Mouse (Mus musculus): ENCODE data around the gene Dock3. TPM values are rescaled to one million over a fixed set of nuclear protein-coding genes. Genes with fewer than 3 reads are reported as not detected.
A peak's percentile ranks its signal among the peaks of the same experiment; 100 is the strongest.

The Dock3 gene
- polyA plus RNA-seq, 1 experiment from 2014 or later = 0.57 TPM

DNA sequence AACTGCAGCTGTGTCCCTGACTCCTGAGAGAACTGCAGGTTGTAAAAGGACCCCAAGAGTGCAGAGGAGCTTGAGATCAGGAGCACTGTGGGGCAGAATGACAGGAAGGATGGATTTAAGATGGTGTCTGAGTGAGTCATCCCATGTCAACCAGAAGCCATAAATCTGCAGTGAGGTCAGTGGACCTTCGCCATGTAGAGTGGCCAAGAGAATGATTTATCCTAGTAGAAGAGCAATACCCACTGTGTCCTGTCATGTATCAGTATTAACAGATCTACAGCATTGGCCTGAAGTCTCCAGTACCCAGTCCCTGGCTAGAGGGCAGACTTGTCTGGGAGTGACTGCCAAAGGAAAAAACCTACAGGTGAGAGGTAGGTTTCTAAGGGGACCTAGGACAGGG, 332.8 kb downstream of the Dock3 start:
- Histone ChIP-seq H3K27ac (ENCODE audit: low read depth) (no peak overlapping the region), H3K9me3 (ENCODE audit: control insufficient read depth, low read length) (no peaks in the 10 kb centered on the region), H3K4me3 (ENCODE audit: low read depth, low read length) (no peak overlapping the region), H3K27me3 (replicated peaks; ENCODE audit: control insufficient read depth, insufficient read depth, low read length) (no peaks in the 10 kb centered on the region), H3K4me2 (ENCODE audit: low read length) (no peak overlapping the region), H3K9ac (ENCODE audit: low read length) (no peak overlapping the region), H3K4me1 (replicated peaks; ENCODE audit: control insufficient read depth, insufficient read depth, low read length) (no peaks in the 10 kb centered on the region), H3K36me3 (ENCODE audit: control insufficient read depth, insufficient read depth, low read length) (no peaks in the 10 kb centered on the region)
- WGBS = 64% methylated on average over 1 of the region's 1 CpGs
- DNase-seq (ENCODE audit: low spot score) (no peak), ATAC-seq (replicated peaks; ENCODE audit: low FRiP score, low TSS enrichment, low read depth) (no peak)

DNA sequence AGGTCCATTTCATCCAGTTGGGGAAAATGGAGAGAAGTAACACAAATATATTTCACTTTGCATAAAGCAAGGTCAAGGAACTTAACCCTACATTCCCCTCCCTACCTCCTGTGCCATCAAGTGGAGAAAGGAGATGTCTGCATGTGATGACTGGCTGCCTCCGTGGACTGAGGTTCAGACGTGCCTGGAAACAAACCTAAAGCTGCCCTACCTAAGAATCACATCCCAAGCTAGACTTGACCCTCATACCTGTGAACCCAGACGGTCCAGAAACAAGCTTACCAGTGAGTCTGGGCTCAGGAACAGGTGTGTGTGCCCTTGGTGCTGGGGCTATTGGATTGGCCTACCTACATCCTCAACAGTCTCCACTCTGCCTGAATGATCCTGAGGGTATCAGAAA, 338.4 kb downstream of the Dock3 start:
- DNase-seq (ENCODE audit: low spot score) = no peak
- Histone ChIP-seq H3K4me2 (ENCODE audit: low read length) (0 out of 2 replicates have a peak overlapping the region, but pooled peaks have one; percentile 52), H3K4me1 (replicated peaks; ENCODE audit: control insufficient read depth, insufficient read depth, low read length) (peaks cover 14% of the 10 kb centered on the region), H3K9me3 (ENCODE audit: control insufficient read depth, low read length) (no peaks in the 10 kb centered on the region), H3K9ac (ENCODE audit: low read length) (no peak overlapping the region), H3K27me3 (replicated peaks; ENCODE audit: control insufficient read depth, insufficient read depth, low read length) (no peaks in the 10 kb centered on the region), H3K27ac (ENCODE audit: low read depth) (no peak overlapping the region), H3K4me3 (ENCODE audit: low read depth, low read length) (no peak overlapping the region), H3K36me3 (ENCODE audit: control insufficient read depth, insufficient read depth, low read length) (peaks cover 23% of the 10 kb centered on the region)
- WGBS = 65% methylated on average over 3 of the region's 3 CpGs
- ATAC-seq (replicated peaks; ENCODE audit: low FRiP score, low TSS enrichment, low read depth) = no peak

- ATAC-seq (replicated peaks; ENCODE audit: low FRiP score, low TSS enrichment, low read depth) (no peak), DNase-seq (ENCODE audit: low spot score) (no peak)
- Histone ChIP-seq H3K4me3 (ENCODE audit: low read depth, low read length) (peak overlapping the region; percentile 72), H3K27ac (ENCODE audit: low read depth) (peak overlapping the region; percentile 96), H3K4me1 (replicated peaks; ENCODE audit: control insufficient read depth, insufficient read depth, low read length) (peaks cover 14% of the 10 kb centered on the region), H3K27me3 (replicated peaks; ENCODE audit: control insufficient read depth, insufficient read depth, low read length) (no peaks in the 10 kb centered on the region), H3K4me2 (ENCODE audit: low read length) (peak overlapping the region; percentile 52), H3K9me3 (ENCODE audit: control insufficient read depth, low read length) (no peaks in the 10 kb centered on the region), H3K9ac (ENCODE audit: low read length) (peak overlapping the region; percentile 83), H3K36me3 (ENCODE audit: control insufficient read depth, insufficient read depth, low read length) (peaks cover 28% of the 10 kb centered on the region)
- 0% methylated on average over 9 of the region's 9 CpGs for WGBS
Observed at GRCm38 (mm10) chr9:106892552-106892875, 339.2 kb downstream of the Dock3 start.

GRCm38 (mm10) chr9:106891829-106892551, 339.7 kb downstream of the Dock3 start, which contains the start of gene Manf:
Manf (minus strand) TSS chr9:106891979.
- Histone ChIP-seq H3K9ac (ENCODE audit: low read length) (peak within 1 kb of the TSS; percentile 83), H3K4me1 (replicated peaks; ENCODE audit: control insufficient read depth, insufficient read depth, low read length) (peaks cover 14% of the 10 kb centered on the region), H3K27ac (ENCODE audit: low read depth) (peak within 1 kb of the TSS; percentile 96), H3K36me3 (ENCODE audit: control insufficient read depth, insufficient read depth, low read length) (peaks cover 28% of the 10 kb centered on the region), H3K4me3 (ENCODE audit: low read depth, low read length) (peak within 1 kb of the TSS; percentile 72), H3K9me3 (ENCODE audit: control insufficient read depth, low read length) (no peaks in the 10 kb centered on the region), H3K4me2 (ENCODE audit: low read length) (peak within 1 kb of the TSS; percentile 66), H3K27me3 (replicated peaks; ENCODE audit: control insufficient read depth, insufficient read depth, low read length) (no peaks in the 10 kb centered on the region)
- ATAC-seq (replicated peaks; ENCODE audit: low FRiP score, low TSS enrichment, low read depth) (peak; percentile 99), DNase-seq (ENCODE audit: low spot score) (peak; percentile 94)
- under 1% methylated on average over 59 of the region's 59 CpGs for WGBS

DNA sequence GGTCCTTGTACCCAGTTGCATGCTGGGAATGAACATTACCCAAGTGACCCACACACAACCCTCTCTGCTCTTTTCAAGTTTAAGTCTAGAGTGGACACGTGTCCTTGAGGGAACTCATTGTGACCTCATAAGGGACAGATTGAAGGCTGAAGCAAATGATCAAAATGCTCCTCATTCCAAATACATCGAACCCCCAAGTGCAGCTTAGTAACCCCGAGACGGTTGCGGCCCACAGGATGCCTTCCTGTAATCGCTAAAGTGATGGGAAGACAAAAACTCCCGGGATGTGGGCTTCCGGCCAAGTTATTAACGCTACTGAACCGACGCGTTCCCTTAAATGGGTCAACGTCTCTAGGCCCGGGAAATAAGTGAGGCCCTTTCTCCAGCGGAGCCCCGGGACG, 340.4 kb downstream of the Dock3 start:
- Histone ChIP-seq H3K27me3 (replicated peaks; ENCODE audit: control insufficient read depth, insufficient read depth, low read length) (no peaks in the 10 kb centered on the region), H3K9me3 (ENCODE audit: control insufficient read depth, low read length) (no peaks in the 10 kb centered on the region), H3K9ac (ENCODE audit: low read length) (peak overlapping the region; percentile 83), H3K27ac (ENCODE audit: low read depth) (peak overlapping the region; percentile 81), H3K36me3 (ENCODE audit: control insufficient read depth, insufficient read depth, low read length) (peaks cover 28% of the 10 kb centered on the region), H3K4me1 (replicated peaks; ENCODE audit: control insufficient read depth, insufficient read depth, low read length) (peaks cover 14% of the 10 kb centered on the region), H3K4me2 (ENCODE audit: low read length) (peak overlapping the region; percentile 66), H3K4me3 (ENCODE audit: low read depth, low read length) (peak overlapping the region; percentile 72)
- ATAC-seq (replicated peaks; ENCODE audit: low FRiP score, low TSS enrichment, low read depth) = no peak
- WGBS = 0% methylated on average over 17 of the region's 17 CpGs
- no peak for DNase-seq (ENCODE audit: low spot score)

DNA sequence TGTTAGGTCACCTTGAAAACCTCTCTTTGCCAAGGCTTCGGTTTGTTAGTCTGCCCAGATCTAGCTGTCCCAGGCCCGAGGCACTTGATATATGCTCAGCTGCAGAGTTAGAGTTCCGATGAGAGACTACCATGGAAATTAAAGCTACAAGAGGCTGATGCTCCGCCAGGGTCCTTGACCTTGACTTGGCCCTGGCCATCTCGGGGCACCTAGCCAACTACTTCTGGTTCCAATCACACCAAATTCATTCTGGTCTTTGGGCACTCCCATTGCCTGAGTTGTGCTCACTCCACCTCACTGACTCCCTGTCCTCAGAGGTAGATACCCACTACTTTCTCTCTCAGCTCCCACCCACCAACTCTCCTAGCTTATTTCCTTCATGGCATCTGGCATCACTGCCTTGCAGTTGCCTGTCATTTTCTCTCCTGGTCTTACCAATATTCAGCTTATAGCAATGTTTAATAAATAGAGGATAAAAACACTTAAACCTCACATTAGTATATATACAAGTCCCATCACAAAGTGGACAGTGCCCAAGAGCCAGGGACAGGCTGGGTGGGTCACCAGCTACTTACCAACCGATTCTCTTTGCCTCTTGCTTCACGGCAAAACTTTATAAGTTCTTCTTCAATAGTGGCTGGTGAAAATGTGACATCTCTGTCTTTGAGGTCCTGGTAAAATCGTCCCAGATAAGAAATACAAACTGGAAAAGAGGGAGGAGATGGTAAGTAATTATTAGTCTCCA, 341.0 kb downstream of the Dock3 start:
- Histone ChIP-seq H3K4me2 (ENCODE audit: low read length) (peak overlapping the region; percentile 66), H3K9ac (ENCODE audit: low read length) (peak overlapping the region; percentile 83), H3K9me3 (ENCODE audit: control insufficient read depth, low read length) (no peaks in the 10 kb centered on the region), H3K4me1 (replicated peaks; ENCODE audit: control insufficient read depth, insufficient read depth, low read length) (peaks cover 15% of the 10 kb centered on the region), H3K36me3 (ENCODE audit: control insufficient read depth, insufficient read depth, low read length) (peaks cover 28% of the 10 kb centered on the region), H3K4me3 (ENCODE audit: low read depth, low read length) (peak overlapping the region; percentile 72), H3K27me3 (replicated peaks; ENCODE audit: control insufficient read depth, insufficient read depth, low read length) (no peaks in the 10 kb centered on the region), H3K27ac (ENCODE audit: low read depth) (peak overlapping the region; percentile 81; the same call in 1 of the 2 replicates)
- DNase-seq (ENCODE audit: low spot score) (no peak), ATAC-seq (replicated peaks; ENCODE audit: low FRiP score, low TSS enrichment, low read depth) (no peak)
- 69% methylated on average over 8 of the region's 8 CpGs for WGBS

GRCm38 (mm10) chr9:106889321-106889720, 342.4 kb downstream of the Dock3 start:
- Histone ChIP-seq H3K27ac (ENCODE audit: low read depth) (no peak overlapping the region), H3K4me3 (ENCODE audit: low read depth, low read length) (no peak overlapping the region), H3K27me3 (replicated peaks; ENCODE audit: control insufficient read depth, insufficient read depth, low read length) (no peaks in the 10 kb centered on the region), H3K4me2 (ENCODE audit: low read length) (no peak overlapping the region), H3K4me1 (replicated peaks; ENCODE audit: control insufficient read depth, insufficient read depth, low read length) (peaks cover 28% of the 10 kb centered on the region), H3K36me3 (ENCODE audit: control insufficient read depth, insufficient read depth, low read length) (peaks cover 37% of the 10 kb centered on the region), H3K9me3 (ENCODE audit: control insufficient read depth, low read length) (no peaks in the 10 kb centered on the region), H3K9ac (ENCODE audit: low read length) (no peak overlapping the region)
- WGBS = 81% methylated on average over 9 of the region's 9 CpGs
- no peak for DNase-seq (ENCODE audit: low spot score)
- no peak for ATAC-seq (replicated peaks; ENCODE audit: low FRiP score, low TSS enrichment, low read depth)

GRCm38 (mm10) chr9:106888346-106888745, 343.4 kb downstream of the Dock3 start:
- Histone ChIP-seq H3K4me2 (ENCODE audit: low read length) (no peak overlapping the region), H3K27me3 (replicated peaks; ENCODE audit: control insufficient read depth, insufficient read depth, low read length) (no peaks in the 10 kb centered on the region), H3K36me3 (ENCODE audit: control insufficient read depth, insufficient read depth, low read length) (peaks cover 42% of the 10 kb centered on the region), H3K27ac (ENCODE audit: low read depth) (no peak overlapping the region), H3K9me3 (ENCODE audit: control insufficient read depth, low read length) (no peaks in the 10 kb centered on the region), H3K9ac (ENCODE audit: low read length) (no peak overlapping the region), H3K4me1 (replicated peaks; ENCODE audit: control insufficient read depth, insufficient read depth, low read length) (peaks cover 36% of the 10 kb centered on the region), H3K4me3 (ENCODE audit: low read depth, low read length) (no peak overlapping the region)
- 93% methylated on average over 3 of the region's 3 CpGs for WGBS
- no peak for DNase-seq (ENCODE audit: low spot score)
- ATAC-seq (replicated peaks; ENCODE audit: low FRiP score, low TSS enrichment, low read depth) = no peak

Measured in intestine, embryonic 14.5 days (tissue).